Comparison of ENCODE assay signal across 9 mouse cellular contexts in the genomic region with DNA sequence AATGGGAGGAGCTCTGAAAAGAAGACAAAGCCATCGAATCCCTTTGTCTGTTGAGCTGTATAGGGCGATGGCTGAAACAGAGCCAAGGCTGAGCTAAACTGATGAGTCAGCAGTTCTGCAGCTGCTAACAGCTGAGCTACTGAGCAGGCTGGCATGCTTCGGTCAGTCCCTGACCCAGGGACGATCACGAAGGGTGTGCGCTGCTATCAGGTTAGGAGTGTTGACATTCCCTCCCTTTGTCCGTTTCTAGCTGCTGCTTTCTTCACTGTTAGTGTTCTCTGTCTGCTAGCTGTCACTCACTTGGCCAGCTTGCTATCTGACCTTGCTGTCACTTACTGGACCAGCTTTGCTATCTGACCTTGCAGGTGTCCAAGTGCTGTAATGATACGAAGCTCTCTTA. TPM values are rescaled to one million over a fixed set of nuclear protein-coding genes. Genes with fewer than 3 reads are reported as not detected.
DNase-seq lines count a peak whose midpoint lies in the region; ATAC-seq lines count a peak whose summit lies in the region.
"Had no signal": no experiment of that assay in that cellular context is flagged by ENCODE, and none has a peak within 500 bp of the region (broad histone marks: within the 10 kb centered on the region; RNA-seq: fewer than 3 reads in every experiment).

No protein-coding gene starts in this region.

- 61% methylated on average over 8 of the region's 8 CpGs for WGBS in hindbrain, embryonic 10.5 days
- 46% methylated on average over 8 of the region's 8 CpGs for WGBS in hindbrain, embryonic 13.5 days
- 18% methylated on average over 8 of the region's 8 CpGs for WGBS in heart, embryonic 11.5 days (ENCODE audit: insufficient replicate concordance)

- no peaks in the 10 kb centered on the region for H3K36me3 ChIP-seq in hindbrain, embryonic 10.5 days
- H3K36me3 ChIP-seq in hindbrain, embryonic 13.5 days: no peaks in the 10 kb centered on the region
- H3K36me3 ChIP-seq in heart, embryonic 11.5 days (ENCODE audit: control insufficient read depth, insufficient read depth, low read length): no peaks in the 10 kb centered on the region

- peak overlapping the region; percentile 0; the same call in 1 of the 2 replicates for H3K27ac ChIP-seq in hindbrain, embryonic 10.5 days
- H3K27ac ChIP-seq in hindbrain, embryonic 13.5 days: no peak overlapping the region
- peak overlapping the region; percentile 24 for H3K27ac ChIP-seq in heart, embryonic 11.5 days (ENCODE audit: low read depth, low read length)

- H3K9me3 ChIP-seq in hindbrain, embryonic 10.5 days: no peaks in the 10 kb centered on the region
- H3K9me3 ChIP-seq in hindbrain, embryonic 13.5 days: no peaks in the 10 kb centered on the region
- no peaks in the 10 kb centered on the region for H3K9me3 ChIP-seq in heart, embryonic 11.5 days (replicated peaks; ENCODE audit: control insufficient read depth, low read length)

- ATAC-seq in hindbrain, embryonic 13.5 days (ENCODE audit: low FRiP score): no peak
- ATAC-seq in heart, embryonic 11.5 days (replicated peaks; ENCODE audit: insufficient number of reproducible peaks, low FRiP score, low TSS enrichment): peak; percentile 83
- peak; percentile 82 for ATAC-seq in megakaryocyte progenitor cell, adult 5-6 weeks (replicated peaks; ENCODE audit: poor library complexity)

- no peak overlapping the region for H3K4me3 ChIP-seq in hindbrain, embryonic 10.5 days
- no peak overlapping the region for H3K4me3 ChIP-seq in hindbrain, embryonic 13.5 days
- H3K4me3 ChIP-seq in heart, embryonic 11.5 days (ENCODE audit: low read depth, low read length): no peak overlapping the region

- no peaks in the 10 kb centered on the region for H3K27me3 ChIP-seq in hindbrain, embryonic 10.5 days (ENCODE audit: insufficient read depth, poor library complexity, severe bottlenecking)
- peaks cover 14% of the 10 kb centered on the region; the same call in 1 of the 2 replicates for H3K27me3 ChIP-seq in hindbrain, embryonic 13.5 days
- H3K27me3 ChIP-seq in heart, embryonic 11.5 days (ENCODE audit: control insufficient read depth, insufficient read depth, low read length): no peaks in the 10 kb centered on the region

- no peak overlapping the region for H3K9ac ChIP-seq in hindbrain, embryonic 13.5 days
- H3K9ac ChIP-seq in heart, embryonic 11.5 days (ENCODE audit: low read depth, low read length): no peak overlapping the region

- no peak overlapping the region for H3K4me2 ChIP-seq in hindbrain, embryonic 13.5 days
- no peak overlapping the region; the same call in 1 of the 2 replicates for H3K4me2 ChIP-seq in heart, embryonic 11.5 days

- no peak for DNase-seq in hindbrain, embryonic 10.5 days (ENCODE audit: low spot score)
- peak; percentile 40 for DNase-seq in MN1 (ENCODE audit: low spot score)
- no peak for DNase-seq in urinary bladder, postnatal 14 days (ENCODE audit: low spot score)
- DNase-seq in frontal cortex, postnatal 14 days (ENCODE audit: low spot score in 2 of 2): no peak
- no peak for DNase-seq in cerebellum, adult 8-10 months

- H3K4me1 ChIP-seq in hindbrain, embryonic 10.5 days (replicated peaks): no peaks in the 10 kb centered on the region
- no peaks in the 10 kb centered on the region for H3K4me1 ChIP-seq in hindbrain, embryonic 13.5 days (replicated peaks)
- no peaks in the 10 kb centered on the region for H3K4me1 ChIP-seq in heart, embryonic 11.5 days (ENCODE audit: control insufficient read depth, insufficient read depth, low read length)

RNA-seq across cellular contexts. Expression of a gene that starts 6.1 kb away (rescaled TPM):
- polyA plus RNA-seq in hindbrain, embryonic 10.5 days (2016; fragmentation: Nextera tagmentation; extraction: Ambion mirVana): 23.5 and 24.7 TPM in 2 replicates
- 24.9 and 30.4 TPM in 2 replicates for polyA plus RNA-seq in hindbrain, embryonic 13.5 days (2015; fragmentation: Nextera tagmentation; extraction: Ambion mirVana)
- polyA plus RNA-seq in heart, embryonic 11.5 days (2014; fragmentation: Nextera tagmentation; extraction: Ambion mirVana): 18.9 and 20.4 TPM in 2 replicates
- 7.3 and 7.8 TPM in 2 replicates for total RNA-seq in megakaryocyte progenitor cell, adult 5-6 weeks (2015)
- total RNA-seq in megakaryocyte progenitor cell, adult 5-6 weeks (2017): 8.1 and 9.6 TPM in 2 replicates

RNA-seq across cellular contexts. Expression of a gene that starts 6.5 kb away (rescaled TPM):
- polyA plus RNA-seq in hindbrain, embryonic 10.5 days (2016; fragmentation: Nextera tagmentation; extraction: Ambion mirVana): not detected in 2 replicates
- polyA plus RNA-seq in hindbrain, embryonic 13.5 days (2015; fragmentation: Nextera tagmentation; extraction: Ambion mirVana): not detected in 2 replicates
- polyA plus RNA-seq in heart, embryonic 11.5 days (2014; fragmentation: Nextera tagmentation; extraction: Ambion mirVana): 0.10 TPM in 1 of 2 replicates, not detected in the other
- not detected in 2 replicates for total RNA-seq in megakaryocyte progenitor cell, adult 5-6 weeks (2015)
- not detected in 2 replicates for total RNA-seq in megakaryocyte progenitor cell, adult 5-6 weeks (2017)
- polyA plus RNA-seq: neural tube, embryonic 14.5 days had no signal

RNA-seq across cellular contexts. Expression of a gene that starts 11.3 kb away (rescaled TPM):
- polyA plus RNA-seq in hindbrain, embryonic 10.5 days (2016; fragmentation: Nextera tagmentation; extraction: Ambion mirVana): 49.9 and 52.3 TPM in 2 replicates
- 41.9 and 45.5 TPM in 2 replicates for polyA plus RNA-seq in hindbrain, embryonic 13.5 days (2015; fragmentation: Nextera tagmentation; extraction: Ambion mirVana)
- polyA plus RNA-seq in heart, embryonic 11.5 days (2014; fragmentation: Nextera tagmentation; extraction: Ambion mirVana): 22.1 and 25.4 TPM in 2 replicates
- total RNA-seq in megakaryocyte progenitor cell, adult 5-6 weeks (2015): 15.5 and 31.2 TPM in 2 replicates
- 28.8 and 35.5 TPM in 2 replicates for total RNA-seq in megakaryocyte progenitor cell, adult 5-6 weeks (2017)

RNA-seq across cellular contexts. Expression of a gene that starts 35.2 kb away (rescaled TPM):
- polyA plus RNA-seq in hindbrain, embryonic 10.5 days (2016; fragmentation: Nextera tagmentation; extraction: Ambion mirVana): not detected in 2 replicates
- polyA plus RNA-seq in hindbrain, embryonic 13.5 days (2015; fragmentation: Nextera tagmentation; extraction: Ambion mirVana): not detected in 2 replicates
- polyA plus RNA-seq in heart, embryonic 11.5 days (2014; fragmentation: Nextera tagmentation; extraction: Ambion mirVana): not detected in 2 replicates
- not detected in 2 replicates for total RNA-seq in megakaryocyte progenitor cell, adult 5-6 weeks (2015)
- 0.14 TPM in 1 of 2 replicates, not detected in the other for total RNA-seq in megakaryocyte progenitor cell, adult 5-6 weeks (2017)
- polyA plus RNA-seq: neural tube, embryonic 14.5 days had no signal

RNA-seq across cellular contexts. Expression of a gene that starts 43.7 kb away (rescaled TPM):
- 13.0 and 13.7 TPM in 2 replicates for polyA plus RNA-seq in hindbrain, embryonic 10.5 days (2016; fragmentation: Nextera tagmentation; extraction: Ambion mirVana)
- polyA plus RNA-seq in hindbrain, embryonic 13.5 days (2015; fragmentation: Nextera tagmentation; extraction: Ambion mirVana): 10.8 and 11.5 TPM in 2 replicates
- 14.4 and 18.5 TPM in 2 replicates for polyA plus RNA-seq in heart, embryonic 11.5 days (2014; fragmentation: Nextera tagmentation; extraction: Ambion mirVana)
- total RNA-seq in megakaryocyte progenitor cell, adult 5-6 weeks (2015): not detected in 2 replicates
- total RNA-seq in megakaryocyte progenitor cell, adult 5-6 weeks (2017): not detected in 2 replicates
